Mouse (Mus musculus) C2C12 (cell line): Measurements from ENCODE around the gene Runx1. TPM values are rescaled to one million over a fixed set of nuclear protein-coding genes. Genes with fewer than 3 reads are reported as not detected.

Source experiments
- H3K27me3 ChIP-seq: one replicate; pipeline ENCODE4 v1.6.1; 2011; ENCODE audit not compliant: control insufficient read depth, insufficient read depth, insufficient read length
- H3K36me3 ChIP-seq: one replicate; pipeline ENCODE4 v1.6.1; 2011; ENCODE audit not compliant: control insufficient read depth, insufficient read depth
- H3K4me3 ChIP-seq: one replicate; pipeline ENCODE4 v1.5.1; 2011; ENCODE audit warnings: mild to moderate bottlenecking, control low read depth; ENCODE audit not compliant: poor library complexity, insufficient read depth, severe bottlenecking
- H3K79me2 ChIP-seq: one replicate; pipeline ENCODE4 v1.6.1; 2011; ENCODE audit not compliant: control insufficient read depth, insufficient read depth
- H3K79me3 ChIP-seq: one replicate; pipeline ENCODE4 v1.6.1; 2011; ENCODE audit warnings: low read depth, control low read depth
- H3ac ChIP-seq: one replicate; pipeline ENCODE3; 2011; ENCODE audit warnings: low read depth; ENCODE audit not compliant: control insufficient read depth, insufficient read length
- CEBPB ChIP-seq: IDR thresholded peaks from one replicate; pipeline ENCODE4 v1.6.1; 2011; ENCODE audit warnings: low read depth, mild to moderate bottlenecking, control low read depth, moderate library complexity
- CTCF ChIP-seq: IDR thresholded peaks from one replicate; pipeline ENCODE4 v1.5.1; 2011; ENCODE audit not compliant: control insufficient read depth, insufficient read depth, insufficient read length
- FOSL1 ChIP-seq: IDR thresholded peaks from one replicate; pipeline ENCODE4 v1.8.0; 2011; ENCODE audit warnings: mild to moderate bottlenecking, low read length; ENCODE audit not compliant: poor library complexity, insufficient read depth, severe bottlenecking
- MAX ChIP-seq: IDR thresholded peaks from one replicate; pipeline ENCODE4 v1.6.1; 2011; ENCODE audit warnings: mild to moderate bottlenecking, control low read depth
- MYOD1 ChIP-seq: IDR thresholded peaks from one replicate; pipeline ENCODE4 v1.6.1; 2011; ENCODE audit warnings: low read depth; ENCODE audit not compliant: control insufficient read depth, insufficient read length
- MYOG ChIP-seq: IDR thresholded peaks from one replicate; pipeline ENCODE4 v1.6.1; 2011; ENCODE audit not compliant: control insufficient read depth, insufficient read length; ENCODE audit errors: extremely low read depth
- USF1 ChIP-seq: IDR thresholded peaks from one replicate; pipeline ENCODE4 v1.6.1; 2011; ENCODE audit warnings: low read depth, mild to moderate bottlenecking, control low read depth, moderate library complexity
- polyA plus RNA-seq: library from polyadenylated mRNA; unstranded; fragments of >200 nt; fragmentation: generic; extraction: Trizol; gene quantifications from one replicate; pipeline ENCODE4 v1.2.1, GENCODE M21; 2012; ENCODE audit warnings: missing spikeins

Runx1 gene
- polyA plus RNA-seq, 1 experiment, result 28.8 TPM

- H3K79me2 ChIP-seq, result peaks cover 55% of the 10 kb centered on the region
- H3ac ChIP-seq, result no peak overlapping the region
- H3K36me3 ChIP-seq, result peaks cover 80% of the 10 kb centered on the region
- no peak overlapping the region for H3K4me3 ChIP-seq
- peaks cover 8% of the 10 kb centered on the region for H3K79me3 ChIP-seq
- H3K27me3 ChIP-seq, result no peaks in the 10 kb centered on the region
- TF ChIP-seq CTCF (no peak), MYOD1 (no peak), FOSL1 (no peak), USF1 (no peak), CEBPB (no peak), MAX (no peak), MYOG (no peak)
These were observed 193.7 kb downstream of the Runx1 start for GRCm38 (mm10) chr16:92632115-92632763.

DNA sequence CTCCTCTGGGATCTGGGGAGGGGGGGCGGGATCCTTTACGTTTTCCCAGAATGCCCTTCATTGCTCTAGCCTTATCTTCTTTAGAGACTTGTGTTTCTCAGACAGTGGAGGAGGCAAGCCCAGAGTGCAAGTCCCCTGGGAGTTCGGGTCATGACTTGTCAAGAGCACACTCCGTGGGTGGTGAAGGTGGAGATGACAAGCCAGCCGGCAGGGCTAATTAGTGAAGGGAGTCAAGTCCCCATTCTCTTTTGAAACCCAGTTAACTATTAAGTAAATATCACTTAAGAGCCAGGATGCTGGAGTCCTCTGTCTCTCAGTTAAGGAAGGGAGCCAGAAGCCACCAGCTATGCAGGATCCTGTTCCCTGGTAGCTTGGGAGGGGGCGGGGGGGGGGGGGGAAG is 194.3 kb downstream of the Runx1 start:
- TF ChIP-seq USF1 (no peak), CEBPB (no peak), MYOG (no peak), MAX (no peak), MYOD1 (no peak), FOSL1 (no peak), CTCF (no peak)
- Histone ChIP-seq H3K79me2 (peaks cover 56% of the 10 kb centered on the region), H3ac (no peak overlapping the region), H3K4me3 (no peak overlapping the region), H3K36me3 (peaks cover 80% of the 10 kb centered on the region), H3K79me3 (peaks cover 8% of the 10 kb centered on the region), H3K27me3 (no peaks in the 10 kb centered on the region)

- Histone ChIP-seq H3K79me3 (peaks cover 10% of the 10 kb centered on the region), H3K36me3 (peaks cover 80% of the 10 kb centered on the region), H3K79me2 (peaks cover 63% of the 10 kb centered on the region), H3ac (no peak overlapping the region), H3K4me3 (no peak overlapping the region), H3K27me3 (no peaks in the 10 kb centered on the region)
- TF ChIP-seq CEBPB (no peak), MYOG (no peak), CTCF (no peak), MAX (no peak), MYOD1 (no peak), USF1 (no peak), FOSL1 (no peak)
These were observed 195.0 kb downstream of the Runx1 start for GRCm38 (mm10) chr16:92630950-92631349.

DNA sequence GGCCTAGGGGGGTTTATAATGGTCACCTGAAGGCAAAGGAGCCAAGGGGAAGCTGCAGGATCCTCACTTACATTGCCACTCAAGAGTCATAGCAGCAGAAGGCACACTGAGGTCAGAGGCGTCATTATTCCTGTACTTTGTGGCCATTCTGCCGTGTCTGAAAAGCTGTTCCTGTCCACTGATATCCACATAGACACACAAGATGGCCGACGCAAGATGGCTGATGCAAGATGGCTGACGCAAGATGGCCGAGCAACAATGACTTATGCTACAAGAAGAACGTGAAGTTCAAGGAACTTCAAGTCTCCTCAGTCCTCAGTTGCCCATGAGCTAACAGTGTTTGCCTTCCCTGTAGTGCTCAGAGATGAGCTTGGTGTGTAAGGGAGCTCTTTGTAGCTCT is 196.1 kb downstream of the Runx1 start:
- H3K27me3 ChIP-seq, result no peaks in the 10 kb centered on the region
- peaks cover 13% of the 10 kb centered on the region for H3K79me3 ChIP-seq
- TF ChIP-seq USF1 (no peak), MAX (no peak), CEBPB (no peak), MYOD1 (no peak)
- H3ac ChIP-seq, result no peak overlapping the region
- peaks cover 74% of the 10 kb centered on the region for H3K79me2 ChIP-seq
- no peak overlapping the region for H3K4me3 ChIP-seq
- H3K36me3 ChIP-seq, result peaks cover 81% of the 10 kb centered on the region

GRCm38 (mm10) chr16:92627262-92627661 is 198.7 kb downstream of the Runx1 start:
- no peaks in the 10 kb centered on the region for H3K27me3 ChIP-seq
- peaks cover 9% of the 10 kb centered on the region for H3K79me3 ChIP-seq
- peaks cover 74% of the 10 kb centered on the region for H3K79me2 ChIP-seq
- TF ChIP-seq USF1, result no peak
- no peak for TF ChIP-seq FOSL1
- TF ChIP-seq CTCF, result no peak
- no peak for TF ChIP-seq MYOG
- TF ChIP-seq CEBPB, result no peak
- TF ChIP-seq MAX, result no peak
- no peak for TF ChIP-seq MYOD1
- H3K4me3 ChIP-seq, result no peak overlapping the region
- H3K36me3 ChIP-seq, result peaks cover 72% of the 10 kb centered on the region
- H3ac ChIP-seq, result no peak overlapping the region

GRCm38 (mm10) chr16:92623953-92624352 is 202.0 kb downstream of the Runx1 start:
- Histone ChIP-seq H3K79me3 (peaks cover 18% of the 10 kb centered on the region), H3K36me3 (peaks cover 54% of the 10 kb centered on the region), H3K4me3 (no peak overlapping the region), H3K79me2 (peaks cover 60% of the 10 kb centered on the region), H3K27me3 (no peaks in the 10 kb centered on the region), H3ac (peak overlapping the region; percentile 8)
- TF ChIP-seq MYOD1 (peak; percentile 41), CTCF (peak; percentile 68), MYOG (no peak), FOSL1 (peak; percentile 23), MAX (peak; percentile 64)
